Mouse (Mus musculus): ENCODE results near the gene Fbxo3. TPM values are rescaled to one million over a fixed set of nuclear protein-coding genes. Genes with fewer than 3 reads are reported as not detected.

The Fbxo3 gene
- polyA plus RNA-seq, 1 experiment, result 24.5 TPM

Other genes with a start within 250 kb of the Fbxo3 start
- gene Caprin1, start 230.1 kb upstream of the Fbxo3 start, polyA plus RNA-seq (2012; rRNA removed), result 182 and 242 TPM in 2 replicates
- 8.0 and 9.6 TPM in 2 replicates for gene Lmo2, start 69.7 kb upstream of the Fbxo3 start, polyA plus RNA-seq (2012; rRNA removed)
- gene 4931422A03Rik, start 640 bp downstream of the Fbxo3 start, polyA plus RNA-seq (2012; rRNA removed), result not detected in 2 replicates
- 0.26 TPM in 1 of 2 replicates, not detected in the other for gene Gm10912, start 38.1 kb downstream of the Fbxo3 start, polyA plus RNA-seq (2012; rRNA removed)
- not detected in 2 replicates for gene Gm10799, start 40.8 kb downstream of the Fbxo3 start, polyA plus RNA-seq (2012; rRNA removed)
- gene Cd59b, start 42.1 kb downstream of the Fbxo3 start, polyA plus RNA-seq (2012; rRNA removed), result 2.0 and 2.4 TPM in 2 replicates
- 3.5 and 4.5 TPM in 2 replicates for gene Cd59a, start 68.1 kb downstream of the Fbxo3 start, polyA plus RNA-seq (2012; rRNA removed)
- 0.45 TPM in 1 of 2 replicates, not detected in the other for gene A930018P22Rik, start 95.0 kb downstream of the Fbxo3 start, polyA plus RNA-seq (2012; rRNA removed)

All from thymus, adult 2 months (tissue).